Mouse (Mus musculus) splenic B cell, adult 2 months (primary cell): ENCODE measurements around the gene Gm11027.

Source experiments
- DNase-seq: peaks from one replicate; pipeline ENCODE4 v3.0.0-alpha.2; 2011; ENCODE audit warnings: low read depth, low spot score
- H3K27me3 ChIP-seq: 2 replicates; pipeline ENCODE4 v1.6.1; 2012; ENCODE audit warnings: mild to moderate bottlenecking, low read length, moderate library complexity, mixed read lengths; ENCODE audit not compliant: control insufficient read depth, poor library complexity, insufficient read depth, severe bottlenecking
- H3K36me3 ChIP-seq: 2 replicates; pipeline ENCODE4 v1.6.1; 2012; ENCODE audit warnings: mild to moderate bottlenecking, low read length, moderate library complexity, mixed read lengths; ENCODE audit not compliant: control insufficient read depth, poor library complexity, insufficient read depth, severe bottlenecking

Gm11027 gene

GRCm38 (mm10) chr12:116293599-116294292, 18.6 kb downstream of the Gm11027 start:
- DNase-seq = no peak
- Histone ChIP-seq H3K27me3 (no peaks in the 10 kb centered on the region), H3K36me3 (no peaks in the 10 kb centered on the region)

DNA sequence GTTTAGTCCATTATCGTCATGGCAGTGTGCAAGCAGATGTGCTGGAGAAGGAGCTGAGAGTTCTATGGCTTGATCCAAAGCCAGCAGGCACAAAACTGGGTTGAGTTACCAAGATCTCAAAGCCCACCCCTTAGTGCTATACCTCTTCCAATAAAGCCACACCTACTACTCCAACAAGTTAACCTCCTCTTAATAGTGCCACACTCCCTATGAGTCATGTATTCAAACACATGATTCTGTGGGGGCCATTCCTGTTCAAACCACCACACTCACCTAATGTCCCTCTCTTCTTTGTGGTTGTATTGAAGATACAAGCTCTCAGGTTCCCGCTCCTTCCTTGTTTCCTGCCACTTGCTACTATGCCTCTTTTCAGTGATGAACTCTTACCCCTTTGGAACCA, 24.7 kb downstream of the Gm11027 start:
- no peaks in the 10 kb centered on the region for H3K27me3 ChIP-seq
- H3K36me3 ChIP-seq = no peaks in the 10 kb centered on the region
- DNase-seq = no peak

DNA sequence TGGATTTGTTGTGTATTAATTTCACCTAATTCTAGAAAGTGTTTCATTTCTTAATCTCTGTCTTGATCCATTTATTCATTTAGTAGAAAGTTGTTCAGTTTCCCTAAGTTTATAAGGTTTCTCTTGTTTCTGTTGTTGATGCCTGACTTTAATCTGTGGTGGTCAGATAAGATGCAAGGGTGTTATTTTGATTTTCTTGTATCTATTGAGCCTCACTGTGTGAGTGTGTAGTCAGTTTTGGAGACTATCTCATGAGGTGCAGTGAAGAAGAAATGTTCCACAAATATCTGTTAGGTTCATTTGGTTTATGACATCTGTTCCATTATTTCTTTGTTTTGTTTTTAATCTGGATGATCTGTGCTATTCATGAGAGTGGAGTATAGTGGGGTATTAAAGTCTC, 27.0 kb downstream of the Gm11027 start:
- no peaks in the 10 kb centered on the region for H3K27me3 ChIP-seq
- DNase-seq = no peak
- H3K36me3 ChIP-seq = no peaks in the 10 kb centered on the region

DNA sequence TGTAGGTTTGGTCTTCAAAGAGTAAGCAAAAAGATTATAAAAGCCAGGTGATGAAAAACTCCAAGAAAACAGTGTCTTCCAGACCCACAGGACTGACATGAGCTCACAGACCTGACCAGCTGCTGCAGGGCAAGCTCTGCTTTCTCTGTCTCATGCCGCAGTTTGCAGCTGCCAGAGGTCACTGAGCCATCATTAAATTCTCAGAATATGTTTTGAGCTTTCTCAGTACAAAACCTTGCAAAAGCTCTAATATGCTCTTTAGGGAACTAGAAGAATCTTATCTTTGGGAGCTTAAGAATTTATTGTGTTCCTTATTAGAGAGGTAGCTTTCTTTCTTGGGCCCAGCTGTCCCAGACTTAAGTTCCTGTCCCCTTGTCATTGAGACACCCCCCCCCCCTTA, 30.9 kb downstream of the Gm11027 start:
- Histone ChIP-seq H3K27me3 (no peaks in the 10 kb centered on the region), H3K36me3 (no peaks in the 10 kb centered on the region)
- DNase-seq = no peak

- DNase-seq = no peak
- Histone ChIP-seq H3K27me3 (no peaks in the 10 kb centered on the region), H3K36me3 (no peaks in the 10 kb centered on the region)
These were observed 32.7 kb downstream of the Gm11027 start for GRCm38 (mm10) chr12:116307870-116308269.

DNA sequence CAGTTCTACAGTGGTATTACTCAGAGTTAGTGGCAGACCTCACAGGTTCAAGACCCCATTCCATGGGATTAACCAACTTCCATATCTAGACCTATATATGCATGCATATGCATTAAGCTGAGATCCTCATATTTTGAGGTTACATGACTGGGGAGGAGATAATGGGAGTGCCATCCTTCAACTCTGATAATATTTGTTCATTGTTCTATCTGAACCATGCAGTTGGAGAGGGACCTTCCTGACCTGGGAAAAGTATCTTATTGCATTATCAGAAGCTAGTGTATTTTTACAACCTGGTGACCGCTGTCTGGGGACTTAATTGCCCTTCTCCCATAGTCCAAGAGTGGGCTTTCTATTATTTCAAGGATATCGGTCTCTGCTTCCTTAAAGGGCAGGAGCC, 33.4 kb downstream of the Gm11027 start:
- H3K27me3 ChIP-seq = no peaks in the 10 kb centered on the region
- H3K36me3 ChIP-seq = no peaks in the 10 kb centered on the region
- DNase-seq = no peak

- Histone ChIP-seq H3K36me3 (no peaks in the 10 kb centered on the region), H3K27me3 (no peaks in the 10 kb centered on the region)
- DNase-seq = no peak
These were observed 38.6 kb downstream of the Gm11027 start for GRCm38 (mm10) chr12:116313816-116314215.

- Histone ChIP-seq H3K36me3 (no peaks in the 10 kb centered on the region), H3K27me3 (no peaks in the 10 kb centered on the region)
- DNase-seq = peak; percentile 31
These were observed 40.3 kb downstream of the Gm11027 start for GRCm38 (mm10) chr12:116315498-116315897.

- H3K27me3 ChIP-seq = no peaks in the 10 kb centered on the region
- DNase-seq = no peak
- H3K36me3 ChIP-seq = peaks cover 2% of the 10 kb centered on the region; the same call in 1 of the 2 replicates
These were observed 42.6 kb downstream of the Gm11027 start for GRCm38 (mm10) chr12:116317818-116318217.
